Mouse (Mus musculus) C2C12 (cell line): ENCODE measurements around the gene Kazald1.

Experiments used
- CTCF ChIP-seq: IDR thresholded peaks from one replicate; pipeline ENCODE4 v1.5.1; 2011; ENCODE audit not compliant: control insufficient read depth, insufficient read depth, insufficient read length
- FOSL1 ChIP-seq: IDR thresholded peaks from one replicate; pipeline ENCODE4 v1.8.0; 2011; ENCODE audit warnings: mild to moderate bottlenecking, low read length; ENCODE audit not compliant: poor library complexity, insufficient read depth, severe bottlenecking
- MAX ChIP-seq: IDR thresholded peaks from one replicate; pipeline ENCODE4 v1.6.1; 2011; ENCODE audit warnings: mild to moderate bottlenecking, control low read depth
- MYOG ChIP-seq: IDR thresholded peaks from one replicate; pipeline ENCODE4 v1.6.1; 2011; ENCODE audit not compliant: control insufficient read depth, insufficient read length; ENCODE audit errors: extremely low read depth
- USF1 ChIP-seq: IDR thresholded peaks from one replicate; pipeline ENCODE4 v1.6.1; 2011; ENCODE audit warnings: low read depth, mild to moderate bottlenecking, control low read depth, moderate library complexity

- peak; percentile 68 for TF ChIP-seq CTCF
- TF ChIP-seq USF1 = no peak
- TF ChIP-seq MAX = no peak
- no peak for TF ChIP-seq MYOG
- TF ChIP-seq FOSL1 = no peak
Measured at GRCm38 (mm10) chr19:45081279-45081678, 6.2 kb downstream of the Kazald1 start.
